Mouse (Mus musculus) midbrain, postnatal 0 days (tissue): Measurements from ENCODE around the gene Klhl41. TPM values are rescaled to one million over a fixed set of nuclear protein-coding genes. Genes with fewer than 3 reads are reported as not detected.

Source experiments
- ATAC-seq: fragments of 200-750 bp; cut with Nextera tagmentation; 2 replicates; pipeline ENCODE4 v1.8.0; 2017; ENCODE audit warnings: moderate number of reproducible peaks, mild to moderate bottlenecking, moderate TSS enrichment, moderate library complexity; ENCODE audit not compliant: low FRiP score
- DNase-seq: peaks from one replicate; pipeline ENCODE4 v3.0.0-alpha.2; 2015; ENCODE audit warnings: low spot score
- H3K27ac ChIP-seq: fragments of 300-500 bp; sonication (generic); 2 replicates; pipeline ENCODE4 v1.5.1; 2014; ENCODE audit warnings: low read depth, mild to moderate bottlenecking, low read length, mixed read lengths
- H3K27me3 ChIP-seq: fragments of 300-500 bp; sonication (generic); 2 replicates; pipeline ENCODE4 v1.6.1; 2014; ENCODE audit warnings: low read length, control low read depth, mixed read lengths; ENCODE audit not compliant: insufficient read depth
- H3K36me3 ChIP-seq: fragments of 300-500 bp; sonication (generic); 2 replicates; pipeline ENCODE4 v1.6.1; 2014; ENCODE audit warnings: low read length, control low read depth, mixed read lengths; ENCODE audit not compliant: insufficient read depth
- H3K4me1 ChIP-seq: fragments of 300-500 bp; sonication (generic); 2 replicates; pipeline ENCODE4 v1.6.1; 2014; ENCODE audit warnings: mild to moderate bottlenecking, control low read depth, antibody characterized with exemption, low read length, mixed read lengths; ENCODE audit not compliant: insufficient read depth
- H3K4me2 ChIP-seq: fragments of 300-500 bp; sonication (generic); 2 replicates; pipeline ENCODE4 v1.6.1; 2014; ENCODE audit warnings: low read depth, mild to moderate bottlenecking, low read length, mixed read lengths; ENCODE audit not compliant: poor library complexity, severe bottlenecking
- H3K4me3 ChIP-seq: fragments of 300-500 bp; sonication (generic); 2 replicates; pipeline ENCODE4 v1.5.1; 2014; ENCODE audit warnings: low read depth, mild to moderate bottlenecking, low read length, moderate library complexity
- H3K9ac ChIP-seq: fragments of 300-500 bp; sonication (generic); replicated peaks from 2 replicates; pipeline ENCODE4 v1.6.1; 2014; ENCODE audit warnings: mild to moderate bottlenecking, low read length, moderate library complexity, mixed read lengths; ENCODE audit not compliant: poor library complexity, severe bottlenecking
- H3K9me3 ChIP-seq: fragments of 300-500 bp; sonication (generic); 2 replicates; pipeline ENCODE4 v1.6.1; 2016; ENCODE audit warnings: low read length, control low read depth
- CTCF ChIP-seq: IDR thresholded peaks from 2 replicates; pipeline ENCODE4 v1.5.1; 2016; ENCODE audit warnings: antibody characterized with exemption, mild to moderate bottlenecking
- WGBS: fragments of 180-500 bp; shearing (Covaris S2); extraction: QIAGEN DNeasy Blood & Tissue Kit; methylation state at CpG from one replicate; pipeline ENCODE4 v1.1.7; 2014; 5-methylcytosine and 5-hydroxymethylcytosine counted together
- polyA plus RNA-seq: library from polyadenylated mRNA; unstranded; fragments of >200 nt; fragmentation: Nextera tagmentation; extraction: Ambion mirVana; gene quantifications from 2 replicates; pipeline ENCODE4 v1.2.1, GENCODE M21; 2015
- total RNA-seq: library from RNA; depleted of rRNA; stranded (reverse); fragments of >200 nt; gene quantifications from 2 replicates; pipeline ENCODE4 v1.2.3, GENCODE M21; 2014

The Klhl41 gene
- total and polyA plus RNA-seq, 2 experiments from 2014 or later = not detected

GRCm38 (mm10) chr2:69690214-69690613 lies 20.3 kb downstream of the Klhl41 start:
- no peaks in the 10 kb centered on the region for H3K9me3 ChIP-seq
- no peak overlapping the region for H3K4me3 ChIP-seq
- peaks cover 40% of the 10 kb centered on the region for H3K36me3 ChIP-seq
- WGBS = 94% methylated on average over 3 of the region's 3 CpGs
- H3K9ac ChIP-seq = no peak overlapping the region
- no peak for TF ChIP-seq CTCF
- no peak overlapping the region for H3K27ac ChIP-seq
- no peak overlapping the region for H3K4me2 ChIP-seq
- no peak for ATAC-seq
- no peaks in the 10 kb centered on the region for H3K27me3 ChIP-seq
- no peak for DNase-seq
- no peaks in the 10 kb centered on the region for H3K4me1 ChIP-seq

DNA sequence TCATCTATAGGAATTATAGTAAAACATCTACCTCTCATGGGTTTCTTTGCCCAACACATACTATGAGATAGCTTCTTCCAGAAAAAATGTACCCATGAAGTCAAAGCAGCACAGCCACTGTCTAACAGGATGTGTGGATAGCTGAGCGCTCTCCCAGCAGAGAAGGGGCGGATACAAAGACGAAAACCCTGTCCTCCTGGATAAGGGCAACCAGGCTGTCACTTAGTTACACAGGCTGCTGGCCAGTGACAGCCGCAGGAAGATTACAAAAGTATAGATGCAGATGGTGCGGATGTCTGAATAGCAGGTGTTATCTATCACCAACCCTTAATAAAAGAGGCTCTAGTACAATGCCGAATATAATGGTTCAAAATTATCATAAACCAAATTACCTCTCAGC lies 20.9 kb downstream of the Klhl41 start:
- Histone ChIP-seq H3K4me3 (no peak overlapping the region), H3K27me3 (no peaks in the 10 kb centered on the region), H3K27ac (no peak overlapping the region), H3K4me2 (no peak overlapping the region), H3K9me3 (no peaks in the 10 kb centered on the region), H3K4me1 (no peaks in the 10 kb centered on the region), H3K36me3 (peaks cover 40% of the 10 kb centered on the region), H3K9ac (no peak overlapping the region)
- DNase-seq (no peak), ATAC-seq (no peak)
- WGBS = 85% methylated on average over 6 of the region's 6 CpGs
- no peak for TF ChIP-seq CTCF

GRCm38 (mm10) chr2:69693501-69693900 lies 23.6 kb downstream of the Klhl41 start:
- WGBS = 96% methylated on average over 11 of the region's 11 CpGs
- DNase-seq (no peak), ATAC-seq (no peak)
- no peak overlapping the region for H3K9ac ChIP-seq
- H3K4me1 ChIP-seq = no peaks in the 10 kb centered on the region
- H3K4me3 ChIP-seq = no peak overlapping the region
- H3K27ac ChIP-seq = no peak overlapping the region
- H3K27me3 ChIP-seq = no peaks in the 10 kb centered on the region
- peaks cover 35% of the 10 kb centered on the region for H3K36me3 ChIP-seq
- peak; percentile 6; the same call in 1 of the 2 replicates for TF ChIP-seq CTCF
- H3K4me2 ChIP-seq = no peak overlapping the region
- H3K9me3 ChIP-seq = no peaks in the 10 kb centered on the region

GRCm38 (mm10) chr2:69700446-69700845 lies 30.5 kb downstream of the Klhl41 start:
- 96% methylated on average over 8 of the region's 8 CpGs for WGBS
- no peak for TF ChIP-seq CTCF
- H3K4me1 ChIP-seq = no peaks in the 10 kb centered on the region
- peaks cover 35% of the 10 kb centered on the region for H3K36me3 ChIP-seq
- no peak for ATAC-seq
- no peak for DNase-seq
- H3K9ac ChIP-seq = no peak overlapping the region
- H3K4me3 ChIP-seq = no peak overlapping the region
- H3K27ac ChIP-seq = no peak overlapping the region
- H3K4me2 ChIP-seq = no peak overlapping the region
- H3K27me3 ChIP-seq = no peaks in the 10 kb centered on the region
- H3K9me3 ChIP-seq = no peaks in the 10 kb centered on the region

GRCm38 (mm10) chr2:69712171-69712570 lies 42.3 kb downstream of the Klhl41 start:
- ATAC-seq (no peak), DNase-seq (no peak)
- Histone ChIP-seq H3K36me3 (peaks cover 4% of the 10 kb centered on the region; the same call in 1 of the 2 replicates), H3K4me3 (peak overlapping the region; percentile 78; the same call in 1 of the 2 replicates), H3K4me2 (peak overlapping the region; percentile 53), H3K9me3 (no peaks in the 10 kb centered on the region), H3K27ac (no peak overlapping the region), H3K4me1 (no peaks in the 10 kb centered on the region), H3K9ac (no peak overlapping the region), H3K27me3 (no peaks in the 10 kb centered on the region)
- no peak for TF ChIP-seq CTCF
- 88% methylated on average over 14 of the region's 14 CpGs for WGBS

DNA sequence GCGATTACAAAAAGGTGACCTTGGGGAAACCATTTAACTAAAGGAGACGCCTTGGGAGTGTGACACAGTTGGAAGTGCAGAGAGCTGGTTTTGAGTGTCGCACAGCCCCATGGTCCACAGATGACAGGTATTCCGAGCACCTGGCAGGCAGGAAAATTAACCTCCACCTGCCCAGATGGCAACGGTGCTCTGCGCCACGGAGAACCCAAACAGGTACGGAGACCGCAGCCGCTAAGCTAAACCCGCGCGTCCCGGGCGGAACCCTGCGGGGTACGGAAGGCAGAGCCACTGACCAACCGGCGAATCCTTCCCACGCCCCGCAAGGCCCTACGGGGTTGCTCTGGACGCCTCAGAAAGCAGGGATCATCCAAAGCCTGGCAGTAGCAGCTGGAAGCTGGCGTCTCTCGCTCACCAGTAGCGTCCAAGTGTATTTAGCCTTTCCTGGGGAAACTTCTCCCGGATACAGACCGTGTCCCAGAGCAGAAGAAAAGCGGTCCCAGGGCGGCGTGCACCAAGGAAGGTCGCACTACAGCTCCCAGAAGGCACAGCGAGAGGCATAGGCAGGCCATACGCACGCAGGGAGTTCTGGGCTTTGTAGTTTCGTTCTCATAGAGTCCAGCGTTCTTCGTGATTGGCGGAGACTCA lies 43.2 kb downstream of the Klhl41 start, which contains the start of gene Fastkd1:
Gene Fastkd1 (minus strand): TSS at position 536 of the 645 bp plus-strand sequence.
- H3K36me3 ChIP-seq = no peaks in the 10 kb centered on the region
- H3K9me3 ChIP-seq = no peaks in the 10 kb centered on the region
- H3K4me3 ChIP-seq = peak within 1 kb of the TSS; percentile 78
- TF ChIP-seq CTCF = no peak
- peak within 1 kb of the TSS; percentile 79 for H3K9ac ChIP-seq
- H3K4me1 ChIP-seq = no peaks in the 10 kb centered on the region
- H3K4me2 ChIP-seq = peak within 1 kb of the TSS; percentile 53
- DNase-seq = peak; percentile 96
- ATAC-seq = peak; percentile 96
- under 1% methylated on average over 39 of the region's 39 CpGs for WGBS
- peak within 1 kb of the TSS; percentile 79 for H3K27ac ChIP-seq
- H3K27me3 ChIP-seq = no peaks in the 10 kb centered on the region
